Mouse (Mus musculus) spleen, adult 18-20 months (tissue): ENCODE measurements around the gene Cib4.

Experiments
- DNase-seq, 2 experiments: peaks; one replicate each; pipeline ENCODE4 v3.0.0; 2022; ENCODE audit warnings: mixed read lengths in 2 of 2

The Cib4 gene

DNA sequence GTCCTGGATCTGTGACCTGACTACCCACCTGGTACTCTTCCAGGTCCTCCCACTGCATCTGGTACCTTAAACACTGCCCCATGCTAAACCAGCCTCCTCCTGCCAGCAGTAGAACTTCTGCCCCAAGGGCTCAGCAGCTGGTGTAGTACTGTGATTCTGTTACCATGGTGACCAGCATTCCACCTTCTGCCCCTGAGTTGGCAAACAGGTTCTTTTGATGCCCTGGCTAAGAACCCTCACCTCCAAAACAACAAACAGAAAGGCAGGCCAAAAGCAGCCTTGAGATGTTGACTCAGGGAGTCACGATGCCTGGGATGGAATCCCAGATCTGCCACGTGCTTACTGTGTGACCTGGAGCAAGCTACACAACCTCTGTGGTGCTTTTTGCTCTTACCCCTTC is at the start of gene Cib4:
Gene Cib4 (minus strand): TSS at position 139 of the 400 bp plus-strand sequence.
- no peak for DNase-seq

DNA sequence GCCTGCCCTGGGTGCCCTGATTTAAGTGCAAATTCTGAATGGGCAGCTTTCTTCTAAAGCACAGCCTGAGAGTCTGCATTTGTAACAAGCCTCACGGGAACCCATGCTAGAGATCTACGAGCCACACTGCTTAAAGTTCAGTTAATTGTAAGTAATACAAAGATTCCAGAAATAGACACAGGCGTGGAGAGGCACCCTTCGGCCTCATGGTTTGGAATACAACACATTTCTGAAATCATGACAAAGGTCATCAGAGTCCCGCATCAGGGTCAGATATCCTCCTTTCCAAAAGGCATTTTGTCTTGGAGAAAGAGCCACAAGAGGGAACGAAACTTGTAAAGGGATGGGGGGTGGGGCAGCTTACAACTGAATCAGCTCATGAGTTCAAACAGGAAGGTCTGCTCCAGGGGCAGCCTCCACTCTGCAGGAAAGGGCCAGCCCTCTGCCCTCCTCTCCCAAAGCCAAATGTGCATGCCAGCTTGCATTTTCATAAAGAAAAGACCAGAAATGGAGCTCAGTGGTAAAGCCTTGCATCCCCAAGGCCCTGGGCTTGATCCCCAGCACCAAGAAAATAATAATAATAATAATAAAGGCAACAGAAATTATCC is 49.4 kb upstream of the Cib4 start:
- no peak for DNase-seq

DNA sequence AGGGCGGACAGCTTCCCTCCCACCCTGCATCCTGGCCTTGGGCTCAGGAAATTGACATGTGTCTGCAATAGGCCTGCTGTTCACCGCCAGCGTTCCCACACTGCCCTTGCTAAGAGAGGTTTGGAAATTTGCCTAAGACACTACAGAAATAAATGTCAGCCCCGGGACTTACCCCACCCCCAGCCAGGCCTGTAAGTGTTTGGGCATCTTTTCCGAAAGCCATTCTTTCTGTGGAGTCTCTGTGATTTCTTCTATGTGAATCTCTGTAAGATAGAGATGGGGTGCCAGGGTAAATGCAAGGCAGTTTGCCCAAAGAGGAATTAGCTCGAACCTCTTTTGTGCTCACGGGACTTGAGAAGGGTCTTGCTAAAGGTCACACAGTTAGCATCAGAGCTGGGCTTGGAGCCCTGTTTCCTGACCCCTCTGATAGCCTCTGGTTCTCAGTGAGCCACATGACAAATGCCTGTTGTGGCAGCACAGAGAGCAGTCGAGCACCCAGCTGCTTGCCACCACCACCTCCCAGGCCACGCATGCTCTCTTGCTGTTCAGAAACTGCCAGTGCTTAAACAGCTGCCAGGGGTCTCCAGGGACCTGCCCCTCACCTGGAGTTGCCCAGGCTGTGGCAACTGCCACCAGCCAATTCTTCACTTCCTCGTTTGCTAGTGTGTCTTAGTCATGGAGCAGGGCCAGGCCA is 48.3 kb upstream of the Cib4 start:
- peak; percentile 23 to 24 for DNase-seq

DNA sequence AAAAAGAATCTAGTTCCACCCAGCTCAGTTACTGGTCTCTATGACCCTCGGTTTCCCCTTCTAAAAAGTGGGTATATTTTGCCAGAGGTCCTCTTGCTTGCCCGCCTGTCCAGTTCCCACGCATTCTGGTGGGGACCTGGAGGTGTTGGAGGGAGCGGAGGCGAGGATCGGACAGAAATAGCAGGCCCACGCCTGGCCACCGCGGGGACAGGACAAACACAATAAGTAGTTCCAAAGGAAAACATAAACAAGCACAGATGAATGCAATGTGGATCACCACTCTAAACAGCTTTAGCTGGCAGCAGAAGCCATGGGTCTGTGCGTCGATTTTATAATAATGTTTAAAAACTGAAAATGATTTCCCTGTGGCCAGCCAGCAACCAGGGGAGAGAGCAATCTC is 47.7 kb upstream of the Cib4 start:
- DNase-seq = no peak

DNA sequence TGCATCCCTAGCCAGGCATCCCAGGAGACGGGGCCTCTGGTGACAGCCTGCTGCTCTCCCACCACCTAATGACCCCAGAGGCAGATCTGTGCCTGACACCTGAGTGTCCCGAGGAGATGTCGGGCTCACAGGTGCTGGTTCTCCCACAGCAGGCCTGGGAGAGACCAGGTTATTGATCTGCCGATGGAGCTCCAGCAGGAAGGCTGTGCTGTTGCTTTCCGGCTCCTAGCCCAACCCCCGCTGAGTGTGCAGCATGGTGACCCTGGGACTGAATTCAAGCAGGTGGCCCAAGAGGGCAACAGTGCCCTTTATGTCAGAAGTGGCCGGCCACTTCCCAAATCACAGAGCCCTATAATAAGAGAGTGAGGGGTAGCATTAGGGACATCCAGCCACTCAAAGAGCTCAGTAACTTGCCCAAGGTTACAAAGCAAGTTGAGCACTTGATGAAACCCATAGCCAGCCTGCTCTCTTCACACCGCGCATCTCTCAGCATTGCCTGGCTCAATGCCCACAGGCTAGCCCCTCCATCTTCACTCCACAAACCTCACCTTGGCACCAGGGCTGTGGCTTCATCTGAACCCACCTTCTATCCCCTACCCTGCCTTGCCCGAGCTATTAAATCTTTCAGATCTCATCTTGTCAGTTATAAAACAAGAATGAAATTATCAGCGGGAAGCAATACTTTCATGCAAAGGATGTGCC is 46.8 kb upstream of the Cib4 start:
- DNase-seq = no peak

DNA sequence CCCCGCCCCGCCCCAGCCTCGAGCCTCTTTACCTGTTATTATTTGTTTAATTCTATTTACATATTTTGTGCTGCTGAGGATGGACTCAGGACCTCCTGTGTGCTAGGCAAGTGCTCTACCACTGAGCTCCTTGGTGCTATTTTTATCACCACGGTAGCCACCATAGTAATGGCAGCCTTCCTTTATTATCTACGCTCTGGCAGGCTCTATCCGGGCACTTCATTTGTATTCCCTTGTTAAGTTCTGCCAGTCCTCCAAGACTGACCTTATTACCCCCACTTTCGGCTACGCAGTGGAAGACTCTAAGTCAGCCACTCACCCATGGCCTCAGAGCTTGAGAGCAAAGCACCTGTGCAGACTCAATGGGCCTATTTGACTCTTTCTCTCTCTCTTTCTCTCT is 46.1 kb upstream of the Cib4 start:
- DNase-seq = no peak

DNA sequence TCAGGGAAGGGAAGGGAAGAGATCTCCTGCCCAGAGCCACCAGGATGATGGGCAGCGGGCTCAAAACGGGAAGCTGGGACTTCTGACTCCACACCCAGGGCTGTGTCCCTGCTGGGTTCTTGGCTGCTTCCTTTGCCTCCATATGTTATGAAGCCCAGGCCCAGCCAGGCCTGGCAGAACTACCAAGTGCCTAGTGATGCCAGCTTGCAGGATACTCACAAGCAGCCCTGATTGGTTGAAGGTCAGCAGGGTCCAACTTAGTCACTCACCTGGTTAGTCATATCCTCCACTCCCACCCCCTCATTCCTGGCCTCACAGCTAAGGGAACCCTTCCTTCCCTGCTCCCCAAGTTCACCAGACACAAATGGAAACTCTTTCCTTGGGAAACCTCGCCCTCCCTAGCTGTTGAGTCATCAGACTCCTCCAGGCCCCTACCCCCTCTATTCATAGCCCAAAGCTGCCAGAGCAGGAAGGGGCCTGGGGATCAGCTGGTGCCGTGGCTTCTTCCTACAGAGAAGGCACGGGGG is 45.6 kb upstream of the Cib4 start:
- DNase-seq = no peak

DNA sequence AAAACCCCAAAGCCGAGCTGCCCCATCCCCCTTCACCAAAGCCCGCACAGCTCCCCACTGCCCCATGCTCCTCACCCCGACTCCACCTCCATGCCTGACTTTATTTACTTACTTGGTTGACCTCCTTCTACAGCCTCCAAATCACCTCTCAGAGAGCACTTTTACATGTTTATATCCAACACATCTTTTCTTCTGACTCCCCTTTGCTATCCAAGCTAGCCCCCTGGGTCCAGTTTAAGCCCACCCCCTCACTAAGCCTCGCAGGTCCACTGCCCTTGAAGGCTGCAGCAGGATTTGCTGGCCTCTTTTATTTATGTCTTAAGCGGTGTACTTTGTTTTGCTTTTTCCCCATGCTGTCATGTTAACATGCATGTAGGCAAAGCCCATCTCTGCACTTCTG is 44.6 kb upstream of the Cib4 start:
- DNase-seq = no peak

DNA sequence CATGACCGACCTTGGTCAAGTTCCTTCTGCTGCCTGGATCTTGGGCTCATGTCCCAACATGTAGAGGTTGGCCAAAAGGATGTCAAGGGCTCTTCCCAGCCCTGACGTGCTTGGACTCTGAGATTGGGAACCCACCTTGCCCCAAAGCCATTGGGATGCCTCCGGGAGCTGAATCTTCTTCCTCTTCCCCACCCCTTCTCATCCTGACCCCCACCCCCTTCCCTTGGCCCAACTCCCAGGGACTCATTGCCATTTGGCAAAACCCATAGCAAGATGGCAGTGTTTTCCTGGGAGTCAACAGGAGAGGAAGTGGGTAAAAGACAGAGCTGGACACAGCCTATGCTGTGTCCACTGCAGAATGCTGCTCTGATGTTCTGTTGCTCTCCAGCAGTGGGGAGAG is 43.9 kb upstream of the Cib4 start:
- no peak for DNase-seq

DNA sequence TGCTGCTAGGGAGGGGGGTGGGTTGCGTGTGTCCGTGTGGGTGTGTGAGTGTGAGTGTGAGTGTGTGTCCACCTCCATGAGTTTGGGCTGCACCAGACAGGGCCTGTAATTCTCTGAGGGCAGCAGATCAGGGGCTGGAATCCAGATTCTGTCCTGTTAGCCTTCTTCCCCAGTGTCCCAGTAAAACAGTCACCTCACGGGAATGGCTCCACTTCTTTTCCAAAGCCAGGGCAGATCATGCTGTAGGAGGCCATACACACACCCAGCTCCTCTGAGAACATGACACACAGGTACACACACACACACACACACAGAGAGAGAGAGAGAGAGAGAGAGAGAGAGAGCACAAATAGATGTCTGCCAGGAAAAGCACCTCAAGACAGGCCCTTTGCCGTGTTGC is 43.4 kb upstream of the Cib4 start:
- no peak for DNase-seq

DNA sequence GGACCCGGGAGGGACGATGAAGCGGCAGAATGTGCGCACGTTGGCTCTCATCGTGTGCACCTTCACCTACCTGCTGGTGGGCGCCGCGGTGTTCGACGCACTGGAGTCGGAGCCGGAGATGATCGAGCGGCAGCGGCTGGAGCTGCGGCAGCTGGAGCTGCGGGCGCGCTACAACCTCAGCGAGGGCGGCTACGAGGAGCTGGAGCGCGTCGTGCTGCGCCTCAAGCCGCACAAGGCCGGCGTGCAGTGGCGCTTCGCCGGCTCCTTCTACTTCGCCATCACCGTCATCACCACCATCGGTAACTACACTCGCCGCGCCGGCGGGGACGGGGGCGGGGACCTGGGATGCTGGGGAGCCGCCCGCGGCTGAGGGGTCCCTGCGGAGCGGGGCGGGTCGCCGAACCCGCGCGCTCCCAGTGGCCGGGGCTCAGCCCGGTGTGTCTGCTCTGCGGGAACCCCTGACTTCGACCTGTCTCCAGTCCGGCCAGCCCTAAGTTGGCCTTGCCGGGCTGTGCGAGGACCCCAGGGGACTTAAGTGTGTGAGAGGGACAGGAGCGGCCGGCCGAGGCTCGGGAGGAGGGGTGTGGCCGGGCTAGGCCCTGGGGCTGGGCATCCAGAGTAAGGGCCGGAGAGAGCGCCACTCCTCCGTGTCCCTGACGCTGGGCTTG is 42.8 kb upstream of the Cib4 start:
- DNase-seq = no peak

DNA sequence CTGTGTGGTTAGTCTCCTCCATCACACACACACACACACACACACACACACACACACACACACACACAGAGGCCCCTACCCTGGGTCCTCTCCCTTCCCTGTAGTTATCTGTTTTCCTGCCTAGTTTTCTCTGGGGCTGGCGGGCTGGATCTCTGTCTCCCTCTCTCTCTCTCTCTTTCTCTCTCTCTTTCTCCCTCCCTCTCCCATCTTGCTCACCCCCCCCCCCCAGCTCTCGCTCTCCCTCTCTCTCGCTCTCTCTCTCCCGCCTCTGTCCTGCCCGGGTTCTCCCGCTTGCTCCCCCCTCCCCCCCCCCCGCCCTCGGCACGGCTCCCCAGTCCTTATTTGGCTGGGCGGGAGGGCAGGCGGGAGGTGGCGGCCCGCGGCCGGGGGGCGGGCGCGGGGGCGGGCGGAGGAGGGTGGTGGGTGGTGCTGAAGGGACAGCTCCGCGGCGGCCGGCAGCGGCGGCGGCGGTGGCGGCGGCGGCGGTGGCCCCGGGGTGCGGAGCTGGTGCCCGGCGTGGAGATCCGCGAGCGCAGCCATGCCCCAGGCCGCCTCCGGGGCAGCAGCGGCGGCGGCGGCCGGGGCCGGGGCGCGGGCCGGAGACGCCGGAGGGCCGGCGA is 42.2 kb upstream of the Cib4 start, which contains the start of gene Kcnk3:
Gene Kcnk3 (plus strand): TSS at position 490 of the 620 bp plus-strand sequence.
- peak; percentile 21 to 45 for DNase-seq

DNA sequence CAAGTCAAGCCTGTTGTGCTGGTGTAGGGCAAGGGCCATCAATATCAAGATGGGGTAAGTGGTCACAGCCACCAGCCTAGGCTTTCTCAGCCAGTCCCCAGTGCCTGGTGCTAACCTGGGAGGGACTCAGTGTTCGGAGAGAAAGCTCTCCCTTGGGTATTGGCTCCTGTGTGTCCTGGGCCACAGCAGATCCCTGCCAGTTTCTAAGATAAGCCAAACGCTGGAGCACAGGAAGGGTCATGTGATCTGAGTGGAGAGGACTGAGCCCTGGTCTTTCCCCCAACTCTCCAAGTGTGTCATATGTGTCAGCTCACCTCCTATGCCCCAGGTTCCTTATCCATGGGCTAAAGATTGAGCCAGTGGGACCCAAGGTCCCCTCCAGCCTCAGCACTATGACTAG is 41.5 kb upstream of the Cib4 start:
- no peak for DNase-seq

DNA sequence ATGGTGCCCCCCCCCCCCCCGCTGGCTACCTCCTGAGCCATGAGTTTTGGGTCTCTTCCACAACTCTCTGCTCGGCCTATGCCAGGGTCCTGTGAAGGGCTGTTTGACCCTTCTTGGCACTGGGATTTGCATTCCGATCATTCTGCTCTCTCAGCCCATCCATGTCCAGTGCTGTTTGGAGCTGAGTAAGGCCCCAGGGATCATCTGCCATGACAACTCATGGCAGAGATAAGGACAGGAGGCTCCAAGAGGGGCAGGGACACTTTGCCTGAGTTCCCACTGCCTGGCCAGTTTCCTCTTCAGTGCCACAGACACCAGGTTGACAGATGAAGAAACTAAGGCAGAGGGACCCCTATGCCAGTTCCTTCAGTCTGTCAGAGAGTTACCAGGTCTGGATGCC is 41.0 kb upstream of the Cib4 start:
- no peak for DNase-seq

DNA sequence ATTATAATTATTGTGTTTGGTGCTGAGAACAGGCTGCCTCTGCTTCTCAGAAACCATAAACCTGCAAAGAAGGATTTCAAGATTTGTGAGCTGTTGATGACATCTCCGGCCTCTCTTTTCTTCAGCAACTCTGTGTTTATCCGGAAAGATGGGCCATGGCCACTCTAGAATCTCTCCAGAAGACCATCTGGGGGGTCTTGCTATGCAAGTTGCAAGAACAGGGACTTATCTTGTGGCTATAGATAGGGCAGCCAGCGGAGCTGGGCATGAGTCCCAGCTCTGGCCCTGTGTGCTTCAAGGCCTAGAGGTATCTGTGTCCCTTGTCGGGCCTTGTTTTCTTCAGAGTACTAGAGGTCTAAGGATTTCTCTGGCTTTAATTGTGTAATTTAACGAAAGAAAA is 36.4 kb upstream of the Cib4 start:
- DNase-seq = no peak

DNA sequence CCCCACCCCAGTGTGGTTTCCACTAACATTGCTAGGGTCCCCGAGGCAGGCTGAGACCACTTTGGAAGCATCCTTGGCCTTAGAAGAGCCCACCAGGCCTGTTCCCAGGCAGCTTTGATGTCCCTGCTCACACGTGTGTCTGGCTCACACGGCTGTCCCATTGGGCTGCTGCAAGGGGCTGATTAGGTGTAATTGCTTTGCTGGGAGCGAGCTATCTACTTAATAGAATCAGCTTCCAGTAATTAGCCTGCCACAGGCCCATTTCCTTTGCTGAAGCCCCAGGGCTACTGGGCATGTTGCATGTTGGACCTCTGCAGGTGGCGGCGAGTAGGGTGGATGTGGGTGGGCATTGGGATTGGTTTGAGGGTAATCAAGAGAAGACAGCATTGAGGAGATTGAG is 35.1 kb upstream of the Cib4 start:
- no peak for DNase-seq

DNA sequence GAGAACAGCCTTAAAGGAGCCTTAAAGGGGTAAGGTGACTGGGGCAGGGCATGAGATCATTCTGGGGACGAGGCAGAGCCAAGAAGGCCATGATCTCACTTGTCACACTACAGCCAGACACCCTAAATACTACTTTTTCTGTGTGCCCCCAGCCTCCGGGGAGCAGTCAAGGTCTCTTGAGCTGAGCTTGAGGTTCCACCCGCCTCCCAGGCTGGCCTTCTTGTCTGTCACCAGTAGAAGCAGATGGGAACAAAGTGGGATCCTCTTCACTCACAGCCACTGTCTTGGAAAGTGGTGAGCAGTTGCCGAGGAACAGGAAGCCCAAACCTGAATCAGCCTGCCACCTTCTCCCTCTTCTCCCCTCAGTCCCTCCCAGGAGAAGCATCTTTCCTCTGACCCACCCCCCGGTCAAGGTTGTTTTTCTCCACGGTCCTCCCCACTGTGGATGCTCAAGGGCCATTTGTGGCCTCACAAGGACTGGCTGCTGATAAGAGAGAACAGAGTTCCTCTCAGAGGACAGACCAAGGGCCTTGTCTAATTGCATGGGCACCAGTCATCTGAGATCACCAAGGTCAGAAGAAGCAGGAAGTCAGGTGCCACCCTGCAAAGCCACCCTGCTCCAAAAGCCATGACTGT is 32.9 kb upstream of the Cib4 start:
- no peak for DNase-seq

DNA sequence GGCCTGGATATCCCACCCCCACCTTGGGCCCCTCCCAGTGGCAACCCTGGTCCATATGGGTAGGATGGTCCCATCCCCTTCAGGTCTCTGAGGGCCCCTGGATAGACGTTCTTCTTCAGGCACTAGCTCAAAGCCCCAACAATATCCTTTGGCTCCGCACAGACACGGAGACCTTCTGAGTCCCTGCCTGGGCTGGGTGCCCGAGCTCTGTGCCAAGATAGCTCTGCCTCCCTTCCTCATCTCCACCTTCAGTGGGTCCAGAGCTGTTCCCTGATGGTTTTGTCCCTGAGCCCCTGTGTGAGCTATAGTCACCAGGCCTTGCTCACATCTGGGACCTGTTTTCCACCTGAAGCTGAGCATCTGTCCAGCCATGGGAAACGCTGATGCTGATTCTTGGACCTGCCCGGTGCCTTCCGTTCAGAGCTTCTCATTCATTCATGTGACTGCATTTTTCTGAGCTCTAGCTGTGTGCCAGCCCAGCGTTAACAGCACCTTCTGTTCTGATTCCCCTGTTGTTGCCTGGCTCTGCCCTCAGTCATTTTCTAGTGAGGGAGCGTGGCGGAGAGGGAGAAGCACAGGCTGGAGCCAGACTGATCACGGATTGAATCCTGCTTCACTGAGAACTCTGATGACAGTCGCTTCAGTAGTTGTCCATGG is 32.1 kb upstream of the Cib4 start:
- DNase-seq = no peak

DNA sequence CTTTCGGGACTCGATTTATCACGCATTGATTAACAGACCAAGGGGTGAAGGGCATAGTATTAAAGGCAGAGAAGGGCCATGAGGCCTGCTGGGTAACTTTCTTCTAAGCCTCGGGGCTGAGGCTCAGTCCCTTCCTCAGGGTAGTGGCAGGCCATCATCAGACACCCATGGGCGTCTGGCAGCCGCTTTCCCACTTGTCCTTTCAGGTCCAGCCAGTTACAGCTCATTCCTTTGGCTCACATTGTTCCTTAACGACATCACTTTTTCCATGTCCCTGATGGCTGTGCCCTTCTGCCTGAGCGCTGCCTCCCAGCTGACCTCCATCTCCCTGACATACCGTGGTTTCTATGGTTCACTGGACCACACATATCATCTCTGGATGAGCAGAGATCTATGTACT is 31.6 kb upstream of the Cib4 start:
- no peak for DNase-seq

DNA sequence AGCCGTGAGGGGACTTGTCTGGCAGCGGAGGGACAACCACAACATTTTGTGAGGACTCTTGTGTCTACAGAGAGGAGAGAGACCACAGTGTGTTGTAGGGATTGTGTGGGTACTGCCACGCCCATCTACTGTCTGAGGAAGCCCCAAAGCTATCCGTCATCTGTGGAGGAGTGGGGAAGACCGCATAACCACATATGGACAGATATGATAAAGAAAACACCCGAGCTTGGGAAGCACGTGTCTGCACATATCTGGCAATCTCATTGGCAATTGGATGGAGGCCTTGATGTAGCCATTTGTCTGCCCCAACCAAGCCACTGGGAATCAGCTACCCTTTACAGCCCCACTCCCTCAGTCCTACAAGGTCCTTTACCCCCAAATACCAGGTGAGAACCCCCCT is 30.6 kb upstream of the Cib4 start:
- DNase-seq = no peak

DNA sequence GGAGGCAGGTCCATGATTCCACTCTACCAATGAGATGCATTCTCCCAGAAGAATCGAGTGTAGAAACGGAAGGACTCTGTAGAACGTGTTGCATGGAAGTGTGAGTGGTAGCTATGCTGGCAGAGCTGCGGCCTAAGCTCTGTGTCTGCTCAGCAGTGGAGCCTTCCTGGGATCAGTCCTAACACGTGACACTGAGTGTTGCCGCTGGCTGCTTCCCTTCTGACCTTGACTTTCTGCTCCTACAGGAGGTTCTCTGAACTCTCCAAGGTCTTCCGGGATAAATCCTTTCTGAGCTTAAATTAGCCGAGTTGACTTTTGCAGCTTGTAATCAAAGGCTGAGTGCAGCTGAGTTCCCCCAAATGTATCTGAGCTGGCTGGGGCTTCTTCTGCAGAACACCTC is 28.7 kb upstream of the Cib4 start:
- DNase-seq = no peak

DNA sequence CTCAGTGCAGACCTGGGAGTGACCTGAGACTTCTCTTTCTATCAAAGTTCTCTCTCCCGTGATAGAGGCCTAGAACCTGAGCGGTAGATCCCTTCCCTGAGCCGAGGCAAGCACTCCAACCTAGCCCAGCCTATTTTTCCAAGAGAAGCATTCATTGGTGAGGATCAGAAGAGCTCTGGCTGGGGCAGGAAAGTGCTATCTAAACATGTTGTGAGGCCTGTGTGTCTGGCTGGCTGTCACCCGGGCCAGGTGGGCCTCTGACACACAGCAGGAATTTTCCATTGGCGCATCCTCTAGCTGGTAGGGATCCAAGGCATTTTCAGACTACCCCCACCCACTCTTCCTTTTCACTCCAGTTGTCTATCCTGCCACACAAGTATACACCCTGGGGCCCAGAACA is 26.2 kb upstream of the Cib4 start:
- DNase-seq = no peak
